8 mouse cellular contexts compared by ENCODE assay signal in genomic region chr15:80015211-80015952, GRCm38 (mm10). TPM values are rescaled to one million over a fixed set of nuclear protein-coding genes. Genes with fewer than 3 reads are reported as not detected.
A peak's percentile ranks its signal among the peaks of the same experiment; 100 is the strongest.
DNase-seq lines count a peak whose midpoint lies in the region; ATAC-seq and TF ChIP-seq lines count a peak whose summit lies in the region.

No protein-coding gene starts in this region.

- no peaks in the 10 kb centered on the region for H3K36me3 ChIP-seq in kidney, embryonic 14.5 days (ENCODE audit: control insufficient read depth, insufficient read depth, low read length)
- no peaks in the 10 kb centered on the region for H3K36me3 ChIP-seq in embryonic facial prominence, embryonic 13.5 days
- no peaks in the 10 kb centered on the region for H3K36me3 ChIP-seq in intestine, embryonic 14.5 days (ENCODE audit: control insufficient read depth, insufficient read depth, low read length)
- no peaks in the 10 kb centered on the region; the same call in 1 of the 2 replicates for H3K36me3 ChIP-seq in midbrain, postnatal 0 days (ENCODE audit: insufficient read depth, low read length)

- H3K4me2 ChIP-seq in kidney, embryonic 14.5 days (replicated peaks; ENCODE audit: low read depth, low read length), result peak overlapping the region; percentile 99; the same call in 1 of the 2 replicates
- H3K4me2 ChIP-seq in embryonic facial prominence, embryonic 13.5 days, result peak overlapping the region; percentile 98
- peak overlapping the region; percentile 92 for H3K4me2 ChIP-seq in intestine, embryonic 14.5 days (ENCODE audit: low read length)
- peak overlapping the region; percentile 94 for H3K4me2 ChIP-seq in midbrain, postnatal 0 days (ENCODE audit: low read depth, low read length, poor library complexity, severe bottlenecking)

- H3K9me3 ChIP-seq in kidney, embryonic 14.5 days (ENCODE audit: control insufficient read depth, low read length), result no peaks in the 10 kb centered on the region
- H3K9me3 ChIP-seq in embryonic facial prominence, embryonic 13.5 days, result no peaks in the 10 kb centered on the region
- H3K9me3 ChIP-seq in intestine, embryonic 14.5 days (ENCODE audit: control insufficient read depth, low read length), result no peaks in the 10 kb centered on the region
- no peaks in the 10 kb centered on the region for H3K9me3 ChIP-seq in midbrain, postnatal 0 days (ENCODE audit: low read length)

- ATAC-seq in kidney, embryonic 14.5 days (ENCODE audit: low FRiP score, low TSS enrichment), result no peak
- no peak for ATAC-seq in embryonic facial prominence, embryonic 13.5 days (ENCODE audit: insufficient number of reproducible peaks, insufficient read depth, low FRiP score, low TSS enrichment, low read depth)
- no peak for ATAC-seq in intestine, embryonic 14.5 days (replicated peaks; ENCODE audit: low FRiP score, low TSS enrichment, low read depth)
- ATAC-seq in midbrain, postnatal 0 days (ENCODE audit: low FRiP score), result no peak

- peaks cover 27% of the 10 kb centered on the region; the same call in 1 of the 2 replicates for H3K4me1 ChIP-seq in kidney, embryonic 14.5 days (ENCODE audit: control insufficient read depth, insufficient read depth, low read length)
- peaks cover 35% of the 10 kb centered on the region for H3K4me1 ChIP-seq in embryonic facial prominence, embryonic 13.5 days
- peaks cover 14% of the 10 kb centered on the region for H3K4me1 ChIP-seq in intestine, embryonic 14.5 days (replicated peaks; ENCODE audit: control insufficient read depth, insufficient read depth, low read length)
- peaks cover 5% of the 10 kb centered on the region; the same call in 1 of the 2 replicates for H3K4me1 ChIP-seq in midbrain, postnatal 0 days (ENCODE audit: insufficient read depth, low read length)

- H3K9ac ChIP-seq in kidney, embryonic 14.5 days (ENCODE audit: low read depth, low read length), result no peak overlapping the region
- no peak overlapping the region for H3K9ac ChIP-seq in embryonic facial prominence, embryonic 13.5 days
- H3K9ac ChIP-seq in intestine, embryonic 14.5 days (ENCODE audit: low read length), result peak overlapping the region; percentile 69; the same call in 1 of the 2 replicates
- H3K9ac ChIP-seq in midbrain, postnatal 0 days (replicated peaks; ENCODE audit: low read length, poor library complexity, severe bottlenecking), result no peak overlapping the region

- WGBS in kidney, embryonic 14.5 days, result 67% methylated on average over 7 of the region's 7 CpGs
- 54% methylated on average over 7 of the region's 7 CpGs for WGBS in embryonic facial prominence, embryonic 13.5 days
- 67% methylated on average over 7 of the region's 7 CpGs for WGBS in intestine, embryonic 14.5 days
- WGBS in midbrain, postnatal 0 days, result 67% methylated on average over 7 of the region's 7 CpGs

- DNase-seq in kidney, postnatal 25 days, result no peak
- no peak for DNase-seq in intestine, embryonic 14.5 days (ENCODE audit: low spot score)
- no peak for DNase-seq in midbrain, postnatal 0 days (ENCODE audit: low spot score)
- DNase-seq in gastrocnemius, postnatal 4 days (ENCODE audit: low spot score in 2 of 2), result no peak
- DNase-seq in ovary, adult 18-20 months (ENCODE audit: low spot score), result no peak
- no peak for DNase-seq in cerebellum, adult 9-10 months

- no peak overlapping the region for H3K27ac ChIP-seq in kidney, embryonic 14.5 days (ENCODE audit: low read depth, low read length)
- H3K27ac ChIP-seq in embryonic facial prominence, embryonic 13.5 days, result no peak overlapping the region
- no peak overlapping the region for H3K27ac ChIP-seq in intestine, embryonic 14.5 days (ENCODE audit: low read depth)
- H3K27ac ChIP-seq in midbrain, postnatal 0 days (ENCODE audit: low read depth, low read length), result no peak overlapping the region

- H3K4me3 ChIP-seq in kidney, embryonic 14.5 days (ENCODE audit: low read length), result peak overlapping the region; percentile 67; the same call in 1 of the 2 replicates
- peak overlapping the region; percentile 60; the same call in 1 of the 2 replicates for H3K4me3 ChIP-seq in embryonic facial prominence, embryonic 13.5 days
- H3K4me3 ChIP-seq in intestine, embryonic 14.5 days (ENCODE audit: low read depth, low read length), result peak overlapping the region; percentile 57; the same call in 1 of the 2 replicates
- H3K4me3 ChIP-seq in midbrain, postnatal 0 days (ENCODE audit: low read depth, low read length), result peak overlapping the region; percentile 83

- no peak for TF ChIP-seq CTCF in midbrain, postnatal 0 days (IDR thresholded peaks at IDR 0.05)

- H3K27me3 ChIP-seq in kidney, embryonic 14.5 days (ENCODE audit: control insufficient read depth, insufficient read depth, low read length), result peaks cover 56% of the 10 kb centered on the region
- peaks cover 83% of the 10 kb centered on the region for H3K27me3 ChIP-seq in embryonic facial prominence, embryonic 13.5 days
- peaks cover 61% of the 10 kb centered on the region for H3K27me3 ChIP-seq in intestine, embryonic 14.5 days (replicated peaks; ENCODE audit: control insufficient read depth, insufficient read depth, low read length)
- 0 out of 2 replicates have a peak, but pooled peaks cover under 1% of the 10 kb centered on the region for H3K27me3 ChIP-seq in midbrain, postnatal 0 days (ENCODE audit: insufficient read depth, low read length)

RNA-seq across cellular contexts. Expression of gene Pdgfb, which starts 0.6 kb away (rescaled TPM):
- polyA plus RNA-seq in kidney, embryonic 14.5 days (2014; fragmentation: Nextera tagmentation; extraction: Ambion mirVana), result 5.0 and 5.8 TPM in 2 replicates
- 2.2 and 2.9 TPM in 2 replicates for polyA plus RNA-seq in embryonic facial prominence, embryonic 13.5 days (2015; fragmentation: Nextera tagmentation; extraction: Ambion mirVana)
- polyA plus RNA-seq in intestine, embryonic 14.5 days (2014; fragmentation: Nextera tagmentation; extraction: Ambion mirVana), result 6.6 and 8.1 TPM in 2 replicates
- total RNA-seq in midbrain, postnatal 0 days (2014; rRNA removed), result 20.5 and 24.4 TPM in 2 replicates
- polyA plus RNA-seq in midbrain, postnatal 0 days (2015; fragmentation: Nextera tagmentation; extraction: Ambion mirVana), result 8.7 and 9.2 TPM in 2 replicates
- 10 to 100 TPM; 51.5 to 52.8 TPM for total RNA-seq in gastrocnemius, postnatal 4 days (2021)

RNA-seq across cellular contexts. Expression of gene Cbx7, which starts 44.5 kb away (rescaled TPM):
- polyA plus RNA-seq in kidney, embryonic 14.5 days (2014; fragmentation: Nextera tagmentation; extraction: Ambion mirVana), result 1.5 and 2.0 TPM in 2 replicates
- 2.5 and 2.9 TPM in 2 replicates for polyA plus RNA-seq in embryonic facial prominence, embryonic 13.5 days (2015; fragmentation: Nextera tagmentation; extraction: Ambion mirVana)
- 4.6 and 6.2 TPM in 2 replicates for polyA plus RNA-seq in intestine, embryonic 14.5 days (2014; fragmentation: Nextera tagmentation; extraction: Ambion mirVana)
- total RNA-seq in midbrain, postnatal 0 days (2014; rRNA removed), result 7.7 and 14.9 TPM in 2 replicates
- polyA plus RNA-seq in midbrain, postnatal 0 days (2015; fragmentation: Nextera tagmentation; extraction: Ambion mirVana), result 3.4 and 3.5 TPM in 2 replicates
- 1 to 10 TPM; 2.1 TPM for total RNA-seq in gastrocnemius, postnatal 4 days (2021)
